Mouse (Mus musculus) CH12F3 (cell line): ENCODE measurements around the gene Ndufa6.

Source experiments
- in situ Hi-C: fragments of 300-500 bp; cut with MboI; formaldehyde crosslinking; loops from 2 replicates; pipeline ENCODE4 v1.14.3; 2020; ENCODE audit warnings: low sequenced_read_pairs

Gene Ndufa6

GRCm38 (mm10) chr15:82341675-82342542, 12.2 kb downstream of the Ndufa6 start:
- in situ Hi-C loops: no loop called here

GRCm38 (mm10) chr15:82341036-82341501, 13.1 kb downstream of the Ndufa6 start:
- in situ Hi-C loops: no loop called here

GRCm38 (mm10) chr15:82340414-82341035, 13.6 kb downstream of the Ndufa6 start:
- in situ Hi-C loops: no loop called here

- in situ Hi-C loops: no loop called here
Observed at GRCm38 (mm10) chr15:82339634-82340254, 14.4 kb downstream of the Ndufa6 start.

GRCm38 (mm10) chr15:82339150-82339549, 15.0 kb downstream of the Ndufa6 start:
- in situ Hi-C loops: no loop called here

- in situ Hi-C loops: no loop called here
Observed at GRCm38 (mm10) chr15:82338593-82339112, 15.5 kb downstream of the Ndufa6 start, which contains the start of the genes Naga, Pheta2 and Smdt1. Gene Naga (minus strand): TSS chr15:82338925. Gene Pheta2 (plus strand): TSS chr15:82338942. Gene Smdt1 (plus strand): TSS chr15:82338959.

GRCm38 (mm10) chr15:82337875-82338274, 16.2 kb downstream of the Ndufa6 start:
- in situ Hi-C loops: no loop called here

- in situ Hi-C loops: no loop called here
Observed at GRCm38 (mm10) chr15:82336629-82337028, 17.5 kb downstream of the Ndufa6 start.

GRCm38 (mm10) chr15:82335194-82335593, 18.9 kb downstream of the Ndufa6 start:
- in situ Hi-C loops: no loop called here

- in situ Hi-C loops: no loop called here
Observed at GRCm38 (mm10) chr15:82325382-82325781, 28.7 kb downstream of the Ndufa6 start.

- in situ Hi-C loops: no loop called here
Observed at GRCm38 (mm10) chr15:82322195-82322594, 31.9 kb downstream of the Ndufa6 start.

GRCm38 (mm10) chr15:82319613-82320012, 34.5 kb downstream of the Ndufa6 start:
- in situ Hi-C loops: no loop called here

- in situ Hi-C loops: no loop called here
Observed at GRCm38 (mm10) chr15:82317839-82318238, 36.3 kb downstream of the Ndufa6 start.

- in situ Hi-C loops: no loop called here
Observed at GRCm38 (mm10) chr15:82308416-82308815, 45.7 kb downstream of the Ndufa6 start.

GRCm38 (mm10) chr15:82307107-82307506, 47.0 kb downstream of the Ndufa6 start:
- in situ Hi-C loops: no loop called here
